Mouse (Mus musculus) CH12.LX (cell line): ENCODE data around the gene Itga9. TPM values are rescaled to one million over a fixed set of nuclear protein-coding genes. Genes with fewer than 3 reads are reported as not detected.

Source experiments
- DNase-seq: peaks from one replicate; pipeline ENCODE4 v3.0.0-alpha.2; 2013; ENCODE audit errors: extremely low read depth
- H3K27ac ChIP-seq: 2 replicates; pipeline ENCODE4 v1.5.1; 2012; ENCODE audit warnings: low read depth, mild to moderate bottlenecking, control low read depth, moderate library complexity; ENCODE audit not compliant: insufficient read depth
- H3K27me3 ChIP-seq: replicated peaks from 2 replicates; pipeline ENCODE3; 2012; ENCODE audit warnings: inconsistent platforms
- H3K36me3 ChIP-seq, 2 experiments: replicated peaks in 1 of 2; 2 replicates each; pipeline versions ENCODE3 to v1.6.1; 2012; ENCODE audit warnings: inconsistent platforms in 1 of 2, low read length in 1 of 2, mild to moderate bottlenecking in 1 of 2, mixed read lengths in 1 of 2, moderate library complexity in 1 of 2; ENCODE audit not compliant: control insufficient read depth in 1 of 2, insufficient read depth in 1 of 2
- H3K4me1 ChIP-seq, 2 experiments: 2 replicates each; pipeline ENCODE4 v1.6.1; 2012; ENCODE audit warnings: inconsistent platforms in 1 of 2, moderate library complexity in 1 of 2; ENCODE audit not compliant: insufficient read depth in 2 of 2, control insufficient read depth in 1 of 2
- H3K4me2 ChIP-seq: 2 replicates; pipeline ENCODE4 v1.6.1; 2012; ENCODE audit warnings: low read depth, mild to moderate bottlenecking, control low read depth; ENCODE audit not compliant: poor library complexity, insufficient read depth, severe bottlenecking
- H3K4me3 ChIP-seq, 3 experiments: fragments of 150-350 bp in 1 of 3; sonication (generic) in 1 of 3; replicated peaks in 1 of 3; 2 replicates each; pipeline versions ENCODE3 to v1.5.1; 2011 to 2012; ENCODE audit warnings: low read depth in 2 of 3, low read length in 2 of 3, mild to moderate bottlenecking in 2 of 3, moderate library complexity in 2 of 3, control low read depth in 1 of 3, improper control_type of control experiment in 1 of 3, inconsistent platforms in 1 of 3, mixed read lengths in 1 of 3; ENCODE audit not compliant: poor library complexity in 1 of 3
- H3K79me2 ChIP-seq: replicated peaks from 2 replicates; pipeline ENCODE4 v1.6.1; 2012; ENCODE audit warnings: mild to moderate bottlenecking, moderate library complexity; ENCODE audit not compliant: control insufficient read depth, poor library complexity, insufficient read depth, severe bottlenecking; ENCODE audit errors: extremely low read depth
- H3K9ac ChIP-seq: 2 replicates; pipeline ENCODE4 v1.6.1; 2012; ENCODE audit warnings: low read depth, mild to moderate bottlenecking, control low read depth, moderate library complexity; ENCODE audit not compliant: insufficient read depth
- H3K9me3 ChIP-seq: replicated peaks from 2 replicates; pipeline ENCODE3; 2012; ENCODE audit warnings: low read length, inconsistent platforms, mixed read lengths
- CHD2 ChIP-seq: IDR thresholded peaks from 2 replicates; pipeline ENCODE4 v1.6.1; 2011; ENCODE audit warnings: low read length, improper control_type of control experiment
- ELF1 ChIP-seq: IDR thresholded peaks from 2 replicates; pipeline ENCODE4 v1.6.1; 2014; ENCODE audit warnings: low read depth, mild to moderate bottlenecking, inconsistent platforms, low read length, improper control_type of control experiment
- EP300 ChIP-seq: IDR thresholded peaks from 2 replicates; pipeline ENCODE4 v1.6.1; 2011; ENCODE audit warnings: low read length, improper control_type of control experiment
- ETS1 ChIP-seq: conservative IDR thresholded peaks from 2 replicates; pipeline ENCODE4 v1.6.1; 2012; ENCODE audit warnings: low read depth, mild to moderate bottlenecking, inconsistent platforms, low read length, improper control_type of control experiment, moderate library complexity
- IRF4 ChIP-seq: IDR thresholded peaks from 2 replicates; pipeline ENCODE4 v1.6.1; 2014; ENCODE audit warnings: low read depth, mild to moderate bottlenecking, inconsistent platforms, low read length, improper control_type of control experiment
- KAT2A ChIP-seq: IDR thresholded peaks from 2 replicates; pipeline ENCODE4 v1.6.1; 2012; ENCODE audit warnings: low read length, improper control_type of control experiment, inconsistent platforms; ENCODE audit not compliant: insufficient replicate concordance
- MAX ChIP-seq: IDR thresholded peaks from 2 replicates; pipeline ENCODE4 v1.6.1; 2011; ENCODE audit warnings: low read length, improper control_type of control experiment
- MAZ ChIP-seq: IDR thresholded peaks from 2 replicates; pipeline ENCODE4 v1.6.1; 2012; ENCODE audit warnings: low read depth, mild to moderate bottlenecking, inconsistent platforms, low read length, improper control_type of control experiment, moderate library complexity
- MYC ChIP-seq: IDR thresholded peaks from 2 replicates; pipeline ENCODE4 v1.6.1; 2011; ENCODE audit warnings: low read depth, mild to moderate bottlenecking, improper control_type of control experiment, low read length
- SIN3A ChIP-seq: IDR thresholded peaks from 2 replicates; pipeline ENCODE4 v1.6.1; 2012; ENCODE audit warnings: low read length, improper control_type of control experiment, inconsistent platforms
- TBP ChIP-seq: conservative IDR thresholded peaks from 2 replicates; pipeline ENCODE4 v1.6.1; 2011; ENCODE audit warnings: low read depth, low read length, improper control_type of control experiment
- TCF12 ChIP-seq: IDR thresholded peaks from 2 replicates; pipeline ENCODE4 v1.6.1; 2014; ENCODE audit warnings: low read depth, mild to moderate bottlenecking, inconsistent platforms, low read length, improper control_type of control experiment
- USF2 ChIP-seq: conservative IDR thresholded peaks from 2 replicates; pipeline ENCODE4 v1.6.1; 2011; ENCODE audit warnings: low read depth, low read length, improper control_type of control experiment
- ZC3H11A ChIP-seq: IDR thresholded peaks from 2 replicates; pipeline ENCODE4 v1.6.1; 2012; ENCODE audit warnings: low read depth, mild to moderate bottlenecking, inconsistent platforms, low read length, improper control_type of control experiment
- ZMIZ1 ChIP-seq: IDR thresholded peaks from 2 replicates; pipeline ENCODE4 v1.6.1; 2012; ENCODE audit warnings: low read depth, mild to moderate bottlenecking, inconsistent platforms, low read length, improper control_type of control experiment
- dilution Hi-C: fragments of 300-500 bp; cut with MboI; formaldehyde crosslinking; loops from 2 replicates; pipeline ENCODE4 v1.14.3; 2020; ENCODE audit warnings: low sequenced_read_pairs; ENCODE audit not compliant: extremely low pct_unique_long_range_greater_than_20kb, extremely low pct_ligation_motif_present
- in situ Hi-C: fragments of 300-500 bp; cut with MboI; formaldehyde crosslinking; loops from 3 replicates; pipeline ENCODE4 v1.14.3; 2019; ENCODE audit warnings: low sequenced_read_pairs, low pct_ligation_motif_present, low pct_unique_long_range_greater_than_20kb, mixed read lengths
- polyA plus RNA-seq: library from polyadenylated mRNA; unstranded; fragments of >175 nt; gene quantifications from 2 replicates; pipeline ENCODE4 v1.2.1, GENCODE M21; 2012; ENCODE audit warnings: low read depth; ENCODE audit not compliant: insufficient read length
- total RNA-seq, 2 experiments: library from RNA; depleted of rRNA; stranded (reverse); fragments of 300-350 nt in 1 of 2; fragments of >200 nt in 1 of 2; gene quantifications; 2 replicates each; pipeline ENCODE4 v1.2.3; 2012 to 2014

Itga9 gene
- total and polyA plus RNA-seq, 3 experiments: 0.19 TPM; not detected in 2

DNA sequence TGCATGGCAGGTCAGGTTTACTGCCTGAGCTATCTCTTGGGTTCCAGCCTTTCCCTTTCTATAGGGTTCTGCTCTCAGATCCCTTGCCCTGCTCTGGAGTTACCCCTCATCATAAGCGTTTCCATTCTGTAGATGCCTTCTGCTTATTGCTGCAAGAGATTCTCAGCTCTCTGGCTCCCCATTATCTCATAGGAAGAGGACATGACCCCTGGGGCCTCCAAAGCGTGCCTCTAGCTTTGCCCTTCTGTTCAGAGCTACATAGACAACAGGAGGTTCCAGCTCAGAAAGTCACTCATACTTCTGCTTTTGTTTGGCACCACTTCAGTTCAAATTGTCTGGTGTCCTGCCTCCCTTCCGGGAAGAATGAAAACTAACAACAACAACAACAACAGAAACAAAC is 59.6 kb downstream of the Itga9 start:
- H3K4me3 ChIP-seq: no peak overlapping the region
- dilution Hi-C loops: no loop called here
- peaks cover 5 to 41% of the 10 kb centered on the region in 2 experiments; a peak in 3 of 4 replicates for H3K4me1 ChIP-seq
- peaks cover 3% of the 10 kb centered on the region for H3K9me3 ChIP-seq
- no peak for DNase-seq
- in situ Hi-C loops: no loop called here
- H3K4me2 ChIP-seq: no peak overlapping the region
- TF ChIP-seq MAX (no peak), TBP (no peak), CHD2 (no peak), ZMIZ1 (no peak), EP300 (no peak), USF2 (no peak)
- no peak overlapping the region for H3K9ac ChIP-seq
- no peaks in the 10 kb centered on the region for H3K79me2 ChIP-seq
- no peaks in the 10 kb centered on the region for H3K27me3 ChIP-seq
- no peaks in the 10 kb centered on the region for H3K36me3 ChIP-seq
- no peak overlapping the region for H3K27ac ChIP-seq

DNA sequence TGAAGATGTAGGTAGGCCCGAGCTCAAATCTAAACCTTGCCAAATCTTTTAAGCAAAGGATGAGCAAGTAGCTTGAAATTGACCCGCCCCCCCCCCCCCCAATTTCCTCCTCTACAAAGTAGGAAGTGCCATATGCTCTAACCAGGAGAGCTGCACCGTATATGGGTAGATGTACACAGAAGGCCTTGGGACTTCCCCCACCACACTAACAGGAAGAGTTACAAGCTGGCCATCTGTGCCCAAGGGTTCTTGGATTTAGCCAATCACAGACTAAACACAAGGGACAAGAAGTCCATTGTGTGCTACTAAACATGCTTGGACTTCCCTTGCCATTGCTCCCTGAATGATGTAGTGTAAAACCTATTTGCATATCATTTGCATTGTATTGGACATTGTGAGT is 63.2 kb downstream of the Itga9 start:
- H3K4me3 ChIP-seq: no peak overlapping the region
- H3K4me2 ChIP-seq: no peak overlapping the region
- no peaks in the 10 kb centered on the region for H3K36me3 ChIP-seq
- H3K9ac ChIP-seq: no peak overlapping the region
- no peak for TF ChIP-seq ETS1
- no peak for TF ChIP-seq IRF4
- TF ChIP-seq MYC: no peak
- TF ChIP-seq TCF12: no peak
- TF ChIP-seq ELF1: peak; percentile 63
- no peak for TF ChIP-seq MAZ
- no peak for TF ChIP-seq SIN3A
- TF ChIP-seq, all 38 proteins: peak for 1
- dilution Hi-C loops (no loop called here), in situ Hi-C loops (no loop called here)
- no peaks in the 10 kb centered on the region for H3K27me3 ChIP-seq
- peaks cover 3% of the 10 kb centered on the region for H3K9me3 ChIP-seq
- no peaks in the 10 kb centered on the region for H3K79me2 ChIP-seq
- peaks cover 3 to 32% of the 10 kb centered on the region in 2 experiments; a peak in 3 of 4 replicates for H3K4me1 ChIP-seq
- H3K27ac ChIP-seq: no peak overlapping the region
- peak; percentile 76 for DNase-seq

DNA sequence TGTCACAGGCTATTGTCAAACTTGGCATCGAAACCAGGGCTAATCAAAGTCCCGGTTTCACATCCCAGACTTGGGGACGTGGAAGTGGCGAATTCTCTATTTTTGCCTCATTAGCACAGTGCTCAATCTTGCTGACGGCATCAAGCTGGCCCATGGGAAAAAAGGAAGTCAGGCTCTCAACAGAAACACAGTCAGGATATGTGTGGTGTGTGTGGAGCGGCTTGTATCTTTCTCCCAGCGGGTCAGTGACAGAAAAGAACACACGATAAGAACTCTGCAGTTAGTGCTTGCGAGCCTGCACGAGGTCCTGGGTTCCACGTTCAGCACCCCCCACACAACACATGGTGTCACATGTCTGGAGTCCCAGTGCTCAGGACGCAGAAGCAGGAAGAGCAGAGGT is 67.8 kb downstream of the Itga9 start:
- no peaks in the 10 kb centered on the region for H3K79me2 ChIP-seq
- no peak for DNase-seq
- H3K9ac ChIP-seq: no peak overlapping the region
- H3K4me2 ChIP-seq: no peak overlapping the region
- peaks cover 6 to 53% of the 10 kb centered on the region in 2 experiments for H3K4me1 ChIP-seq
- dilution Hi-C loops: no loop called here
- H3K4me3 ChIP-seq: no peak overlapping the region
- in situ Hi-C loops: no loop called here
- H3K9me3 ChIP-seq: no peaks in the 10 kb centered on the region
- no peaks in the 10 kb centered on the region for H3K36me3 ChIP-seq
- TF ChIP-seq ZC3H11A (no peak), KAT2A (no peak)
- H3K27me3 ChIP-seq: no peaks in the 10 kb centered on the region
- no peak overlapping the region for H3K27ac ChIP-seq
